Mouse (Mus musculus): ENCODE data around the gene Cacna1d. TPM values are rescaled to one million over a fixed set of nuclear protein-coding genes. Genes with fewer than 3 reads are reported as not detected.

The Cacna1d gene
- total and polyA plus RNA-seq, 3 experiments: 0.04 to 0.66 (median 0.08) TPM

GRCm38 (mm10) chr14:30430026-30430425 lies 61.2 kb downstream of the Cacna1d start:
- no peaks in the 10 kb centered on the region for H3K4me1 ChIP-seq (ENCODE audit: control insufficient read depth in 1 of 2, insufficient read depth in 2 of 2)
- no peaks in the 10 kb centered on the region for H3K27me3 ChIP-seq (replicated peaks)
- no peak overlapping the region for H3K4me3 ChIP-seq (replicated peaks in 1 of 3; ENCODE audit: low read depth in 2 of 3, low read length in 2 of 3, poor library complexity in 1 of 3)
- no peaks in the 10 kb centered on the region for H3K36me3 ChIP-seq (replicated peaks in 1 of 2; ENCODE audit: control insufficient read depth in 1 of 2, insufficient read depth in 1 of 2, low read length in 1 of 2)
- DNase-seq (ENCODE audit: extremely low read depth): no peak
- H3K27ac ChIP-seq (ENCODE audit: insufficient read depth, low read depth): no peak overlapping the region
- H3K9me3 ChIP-seq (replicated peaks; ENCODE audit: low read length): no peaks in the 10 kb centered on the region
- no peak for TF ChIP-seq MYC (IDR thresholded peaks at IDR 0.05; ENCODE audit: low read depth, low read length)
- TF ChIP-seq USF1 (IDR thresholded peaks at IDR 0.05; ENCODE audit: low read depth, low read length): no peak
- TF ChIP-seq MAZ (IDR thresholded peaks at IDR 0.05; ENCODE audit: low read depth, low read length): no peak
- no peak for TF ChIP-seq ZC3H11A (IDR thresholded peaks at IDR 0.05; ENCODE audit: low read depth, low read length)
- no peak for TF ChIP-seq ZKSCAN1 (IDR thresholded peaks at IDR 0.05; ENCODE audit: borderline replicate concordance, low read depth, low read length)
- no peak for TF ChIP-seq CTCF (conservative IDR thresholded peaks at IDR 0.05 in 1 of 2, IDR thresholded peaks at IDR 0.05 in 1 of 2; ENCODE audit: low read depth in 2 of 2, low read length in 2 of 2)
- TF ChIP-seq PAX5 (IDR thresholded peaks at IDR 0.05; ENCODE audit: low read length): no peak
- TF ChIP-seq HCFC1 (IDR thresholded peaks at IDR 0.05; ENCODE audit: low read depth, low read length): no peak
- no peak for TF ChIP-seq IRF4 (IDR thresholded peaks at IDR 0.05; ENCODE audit: low read depth, low read length)
- TF ChIP-seq E2F4 (IDR thresholded peaks at IDR 0.05; ENCODE audit: insufficient replicate concordance, low read depth, low read length): no peak
- TF ChIP-seq SIN3A (IDR thresholded peaks at IDR 0.05; ENCODE audit: low read length): no peak
- TF ChIP-seq GABPA (IDR thresholded peaks at IDR 0.05; ENCODE audit: insufficient replicate concordance, low read depth, low read length): no peak
- TF ChIP-seq JUND (conservative IDR thresholded peaks at IDR 0.05; ENCODE audit: low read depth, low read length): no peak
- no peak for TF ChIP-seq POLR2A (IDR thresholded peaks at IDR 0.05; ENCODE audit: low read depth, low read length)
- no peak overlapping the region for H3K4me2 ChIP-seq (ENCODE audit: insufficient read depth, low read depth, poor library complexity, severe bottlenecking)
- in situ Hi-C loops (cut with MboI; ENCODE audit: low pct_ligation_motif_present, low pct_unique_long_range_greater_than_20kb, low sequenced_read_pairs) (no loop called here), dilution Hi-C loops (cut with MboI; ENCODE audit: extremely low pct_ligation_motif_present, extremely low pct_unique_long_range_greater_than_20kb, low sequenced_read_pairs) (no loop called here)
- no peak overlapping the region for H3K9ac ChIP-seq (ENCODE audit: insufficient read depth, low read depth)
- no peaks in the 10 kb centered on the region for H3K79me2 ChIP-seq (replicated peaks; ENCODE audit: control insufficient read depth, extremely low read depth, insufficient read depth, poor library complexity, severe bottlenecking)

- Histone ChIP-seq H3K4me3 (replicated peaks in 1 of 3; ENCODE audit: low read depth in 2 of 3, low read length in 2 of 3, poor library complexity in 1 of 3) (no peak overlapping the region), H3K27ac (ENCODE audit: insufficient read depth, low read depth) (no peak overlapping the region), H3K4me2 (ENCODE audit: insufficient read depth, low read depth, poor library complexity, severe bottlenecking) (peak overlapping the region; percentile 24; the same call in 1 of the 2 replicates), H3K79me2 (replicated peaks; ENCODE audit: control insufficient read depth, extremely low read depth, insufficient read depth, poor library complexity, severe bottlenecking) (no peaks in the 10 kb centered on the region), H3K27me3 (replicated peaks) (no peaks in the 10 kb centered on the region), H3K9me3 (replicated peaks; ENCODE audit: low read length) (no peaks in the 10 kb centered on the region), H3K4me1 (ENCODE audit: control insufficient read depth in 1 of 2, insufficient read depth in 2 of 2) (no peaks in the 10 kb centered on the region), H3K9ac (ENCODE audit: insufficient read depth, low read depth) (no peak overlapping the region), H3K36me3 (replicated peaks in 1 of 2; ENCODE audit: control insufficient read depth in 1 of 2, insufficient read depth in 1 of 2, low read length in 1 of 2) (no peaks in the 10 kb centered on the region)
- in situ Hi-C loops (cut with MboI; ENCODE audit: low pct_ligation_motif_present, low pct_unique_long_range_greater_than_20kb, low sequenced_read_pairs) (no loop called here), dilution Hi-C loops (cut with MboI; ENCODE audit: extremely low pct_ligation_motif_present, extremely low pct_unique_long_range_greater_than_20kb, low sequenced_read_pairs) (no loop called here)
- TF ChIP-seq ELF1 (IDR thresholded peaks at IDR 0.05; ENCODE audit: low read depth, low read length) (0 out of 2 replicates have a peak, but pooled peaks have one; percentile 13), HCFC1 (IDR thresholded peaks at IDR 0.05; ENCODE audit: low read depth, low read length) (no peak), USF2 (conservative IDR thresholded peaks at IDR 0.05; ENCODE audit: low read depth, low read length) (no peak), CHD2 (IDR thresholded peaks at IDR 0.05; ENCODE audit: low read length) (peak; percentile 57; the same call in 1 of the 2 replicates), NRF1 (IDR thresholded peaks at IDR 0.05; ENCODE audit: low read depth, low read length) (no peak), TCF12 (IDR thresholded peaks at IDR 0.05; ENCODE audit: low read depth, low read length) (no peak), JUN (IDR thresholded peaks at IDR 0.05; ENCODE audit: insufficient read depth, low read depth, low read length) (no peak), MAZ (IDR thresholded peaks at IDR 0.05; ENCODE audit: low read depth, low read length) (no peak), IRF4 (IDR thresholded peaks at IDR 0.05; ENCODE audit: low read depth, low read length) (no peak), JUND (conservative IDR thresholded peaks at IDR 0.05; ENCODE audit: low read depth, low read length) (no peak)
- DNase-seq (ENCODE audit: extremely low read depth): no peak
Observed at GRCm38 (mm10) chr14:30429606-30430005, 61.6 kb downstream of the Cacna1d start.

All from CH12.LX (cell line).